Mouse (Mus musculus) midbrain, embryonic 11.5 days (tissue): Measurements from ENCODE around the gene Emc8. TPM values are rescaled to one million over a fixed set of nuclear protein-coding genes. Genes with fewer than 3 reads are reported as not detected.

Source experiments
- ATAC-seq: fragments of 200-750 bp; cut with Nextera tagmentation; 2 replicates; pipeline ENCODE4 v1.8.0; 2017; ENCODE audit warnings: moderate TSS enrichment, moderate library complexity; ENCODE audit not compliant: low FRiP score
- DNase-seq: peaks from one replicate; pipeline ENCODE4 v3.0.0; 2015; ENCODE audit warnings: low spot score; ENCODE audit errors: missing footprints
- H3K27ac ChIP-seq: fragments of 300-500 bp; sonication (generic); 2 replicates; pipeline ENCODE4 v1.5.1; 2014; ENCODE audit warnings: low read depth, low read length
- H3K27me3 ChIP-seq: fragments of 300-500 bp; sonication (generic); 2 replicates; pipeline ENCODE4 v1.6.1; 2014; ENCODE audit warnings: mild to moderate bottlenecking, low read length, moderate library complexity, mixed read lengths; ENCODE audit not compliant: control insufficient read depth, insufficient read depth
- H3K36me3 ChIP-seq: fragments of 300-500 bp; sonication (generic); 2 replicates; pipeline ENCODE4 v1.6.1; 2014; ENCODE audit warnings: mild to moderate bottlenecking, low read length, moderate library complexity, mixed read lengths; ENCODE audit not compliant: control insufficient read depth, insufficient read depth
- H3K4me1 ChIP-seq: fragments of 300-500 bp; sonication (generic); 2 replicates; pipeline ENCODE4 v1.6.1; 2014; ENCODE audit warnings: low read length; ENCODE audit not compliant: control insufficient read depth, insufficient read depth
- H3K4me2 ChIP-seq: fragments of 300-500 bp; sonication (generic); 2 replicates; pipeline ENCODE4 v1.6.1; 2014; ENCODE audit warnings: mild to moderate bottlenecking, moderate library complexity
- H3K4me3 ChIP-seq: fragments of 300-500 bp; sonication (generic); 2 replicates; pipeline ENCODE4 v1.5.1; 2014; ENCODE audit warnings: low read depth, low read length
- H3K9ac ChIP-seq: fragments of 300-500 bp; sonication (generic); 2 replicates; pipeline ENCODE4 v1.6.1; 2014; ENCODE audit warnings: low read length
- H3K9me3 ChIP-seq: fragments of 300-500 bp; sonication (generic); 2 replicates; pipeline ENCODE4 v1.6.1; 2016; ENCODE audit warnings: low read length; ENCODE audit not compliant: control insufficient read depth
- WGBS: fragments of 180-500 bp; shearing (Covaris S2); extraction: QIAGEN DNeasy Blood & Tissue Kit; methylation state at CpG from one replicate; pipeline ENCODE4 v1.1.7; 2014; 5-methylcytosine and 5-hydroxymethylcytosine counted together
- polyA plus RNA-seq: library from polyadenylated mRNA; unstranded; fragments of >200 nt; fragmentation: Nextera tagmentation; extraction: Ambion mirVana; gene quantifications from 2 replicates; pipeline ENCODE4 v1.2.1, GENCODE M21; 2014

The Emc8 gene
- 292 and 306 TPM in 2 replicates for polyA plus RNA-seq

DNA sequence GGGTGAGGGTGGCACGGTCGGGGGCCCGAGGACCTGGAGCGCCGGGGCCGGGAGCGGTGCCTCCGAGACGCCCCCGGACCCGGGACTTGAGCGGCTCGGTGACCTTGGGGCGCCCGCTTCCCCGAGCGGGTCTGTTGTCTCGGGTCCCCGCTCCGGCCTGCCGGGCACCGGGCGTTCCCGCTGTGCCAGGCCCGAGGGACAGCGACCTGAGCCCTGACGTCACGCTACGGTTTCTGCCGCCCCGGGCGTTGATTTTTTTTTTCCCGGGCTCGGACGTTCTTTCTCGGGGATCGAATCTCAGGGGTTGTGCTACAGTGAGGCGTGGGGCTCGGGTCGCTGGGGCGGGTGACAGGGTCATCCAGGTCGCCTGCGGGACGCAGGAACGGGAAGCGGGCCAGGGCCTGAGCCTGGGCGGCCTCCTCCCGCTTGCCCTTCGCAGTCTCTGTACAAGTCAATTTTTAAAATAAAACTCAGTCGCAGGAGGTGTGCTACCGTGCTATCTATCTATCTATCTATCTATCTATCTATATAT lies at the start of gene Emc8:
Gene Emc8 (minus strand): TSS at position 200 of the 532 bp plus-strand sequence.
- H3K27me3 ChIP-seq: no peaks in the 10 kb centered on the region
- peaks cover 18% of the 10 kb centered on the region for H3K4me1 ChIP-seq
- H3K36me3 ChIP-seq: peaks cover 9% of the 10 kb centered on the region
- ATAC-seq (peak; percentile 18; the same call in 1 of the 2 replicates), DNase-seq (no peak)
- peak within 1 kb of the TSS; percentile 92 for H3K4me3 ChIP-seq
- no peaks in the 10 kb centered on the region for H3K9me3 ChIP-seq
- H3K27ac ChIP-seq: peak within 1 kb of the TSS; percentile 27; the same call in 1 of the 2 replicates
- peak within 1 kb of the TSS; percentile 77 for H3K9ac ChIP-seq
- peak within 1 kb of the TSS; percentile 89 for H3K4me2 ChIP-seq
- under 1% methylated on average over 46 of the region's 51 CpGs for WGBS

DNA sequence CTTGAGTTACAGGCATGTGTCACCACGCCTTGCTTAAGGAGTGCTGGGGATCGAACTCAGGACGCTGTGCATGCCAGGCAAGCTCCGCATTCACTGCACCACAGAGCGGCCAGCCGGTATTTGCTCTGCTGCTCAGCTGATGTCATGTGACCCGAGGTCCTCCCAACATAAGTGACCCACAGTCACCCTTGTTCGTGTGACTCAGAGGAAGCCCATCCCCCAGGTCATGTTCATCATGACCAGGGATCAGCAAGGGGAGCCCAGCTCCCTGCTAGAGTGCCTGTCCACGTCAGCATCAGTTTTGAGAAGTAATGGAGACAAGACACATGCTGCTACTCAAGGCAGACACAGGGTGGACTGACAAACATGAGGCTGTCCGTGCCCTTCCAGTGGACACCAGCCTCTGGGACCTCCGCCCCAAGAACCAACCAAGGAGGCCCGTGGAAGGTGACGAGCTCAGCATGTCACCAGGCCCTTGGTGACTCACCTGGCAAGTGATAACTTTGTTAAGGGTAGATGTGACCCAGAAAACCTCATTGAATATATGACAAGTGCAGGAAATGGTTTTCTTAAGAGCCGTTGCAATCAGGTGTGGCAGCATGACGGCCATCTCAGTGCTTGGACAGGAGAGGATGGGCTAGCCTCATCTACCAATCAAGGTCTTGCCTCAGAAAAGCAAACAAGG lies 47.8 kb upstream of the Emc8 start:
- no peaks in the 10 kb centered on the region for H3K9me3 ChIP-seq
- H3K9ac ChIP-seq: no peak overlapping the region
- no peaks in the 10 kb centered on the region for H3K36me3 ChIP-seq
- H3K4me1 ChIP-seq: no peaks in the 10 kb centered on the region
- no peak overlapping the region for H3K27ac ChIP-seq
- H3K27me3 ChIP-seq: no peaks in the 10 kb centered on the region
- ATAC-seq (no peak), DNase-seq (peak; percentile 61)
- WGBS: 84% methylated on average over 15 of the region's 15 CpGs
- H3K4me2 ChIP-seq: no peak overlapping the region
- H3K4me3 ChIP-seq: no peak overlapping the region

DNA sequence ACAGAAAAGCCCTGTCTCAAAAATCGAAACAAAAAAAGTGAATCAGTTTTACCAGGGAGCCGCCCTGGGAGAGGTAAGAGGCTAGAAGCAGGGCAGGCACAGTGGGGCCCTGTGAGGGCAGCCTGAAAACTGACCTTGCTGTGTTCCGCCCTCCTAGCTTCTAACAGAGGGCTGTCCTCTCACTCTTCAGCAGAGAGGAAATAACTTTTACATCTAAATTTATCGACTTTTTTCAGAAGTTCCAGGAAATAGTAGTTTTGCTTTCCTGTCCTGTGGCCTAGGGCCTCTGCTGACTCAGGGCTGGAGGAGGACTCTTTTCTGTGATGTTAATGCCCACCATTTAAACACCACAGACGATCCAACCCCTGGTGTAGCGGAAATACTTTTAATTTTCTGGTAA lies 46.8 kb upstream of the Emc8 start:
- H3K9me3 ChIP-seq: no peaks in the 10 kb centered on the region
- H3K4me3 ChIP-seq: no peak overlapping the region
- H3K9ac ChIP-seq: no peak overlapping the region
- ATAC-seq (no peak), DNase-seq (no peak)
- WGBS: 85% methylated on average over 6 of the region's 6 CpGs
- no peaks in the 10 kb centered on the region for H3K4me1 ChIP-seq
- H3K36me3 ChIP-seq: no peaks in the 10 kb centered on the region
- no peaks in the 10 kb centered on the region for H3K27me3 ChIP-seq
- no peak overlapping the region for H3K4me2 ChIP-seq
- H3K27ac ChIP-seq: no peak overlapping the region

DNA sequence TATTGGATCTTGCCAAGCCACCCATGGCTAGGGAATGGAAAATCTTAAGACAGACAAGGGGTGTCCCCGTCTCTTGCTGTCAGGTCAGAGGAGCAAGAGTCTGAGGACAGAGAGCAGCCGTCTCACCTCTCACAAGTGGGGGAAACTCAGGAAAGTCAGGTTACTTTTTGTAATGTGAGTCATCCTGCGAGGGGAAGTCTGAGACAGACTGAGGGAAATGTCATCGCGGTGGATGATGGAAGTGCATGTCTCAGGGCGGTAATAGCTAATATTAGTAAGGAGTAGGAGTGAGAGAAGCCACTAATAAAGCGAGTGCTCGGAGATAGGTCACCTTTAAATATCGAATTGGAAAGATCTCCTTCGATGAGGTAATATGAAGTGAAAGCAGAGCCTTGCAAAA lies 40.8 kb upstream of the Emc8 start:
- Histone ChIP-seq H3K4me2 (no peak overlapping the region), H3K4me1 (no peaks in the 10 kb centered on the region), H3K27me3 (no peaks in the 10 kb centered on the region), H3K4me3 (no peak overlapping the region), H3K27ac (no peak overlapping the region), H3K9ac (no peak overlapping the region), H3K9me3 (no peaks in the 10 kb centered on the region), H3K36me3 (no peaks in the 10 kb centered on the region)
- no peak for ATAC-seq
- DNase-seq: peak; percentile 39
- WGBS: 86% methylated on average over 10 of the region's 10 CpGs

DNA sequence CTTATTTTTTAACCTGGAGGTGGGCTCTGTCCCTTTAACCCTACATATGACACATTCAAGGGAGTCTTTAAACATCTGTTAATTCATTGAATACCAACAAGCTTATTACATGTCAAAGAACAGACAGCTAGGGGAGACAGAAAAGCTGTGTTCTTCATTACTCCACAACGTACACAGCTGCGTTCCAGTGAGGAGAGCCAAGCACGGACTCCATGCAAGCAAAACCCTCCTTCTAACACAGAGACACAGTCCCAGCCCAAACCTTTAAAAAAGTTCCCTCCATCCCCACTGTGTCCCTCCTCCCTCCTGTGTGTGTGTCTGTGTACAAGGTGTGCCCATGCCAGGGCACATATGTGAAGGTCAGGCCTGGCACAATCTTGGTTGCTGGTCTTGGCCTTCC lies 37.8 kb upstream of the Emc8 start:
- no peaks in the 10 kb centered on the region for H3K27me3 ChIP-seq
- DNase-seq: peak; percentile 14
- H3K36me3 ChIP-seq: no peaks in the 10 kb centered on the region
- H3K4me3 ChIP-seq: no peak overlapping the region
- H3K9ac ChIP-seq: no peak overlapping the region
- no peak overlapping the region for H3K27ac ChIP-seq
- H3K4me2 ChIP-seq: no peak overlapping the region
- H3K4me1 ChIP-seq: no peaks in the 10 kb centered on the region
- WGBS: 82% methylated on average over 3 of the region's 3 CpGs
- H3K9me3 ChIP-seq: no peaks in the 10 kb centered on the region
- no peak for ATAC-seq

DNA sequence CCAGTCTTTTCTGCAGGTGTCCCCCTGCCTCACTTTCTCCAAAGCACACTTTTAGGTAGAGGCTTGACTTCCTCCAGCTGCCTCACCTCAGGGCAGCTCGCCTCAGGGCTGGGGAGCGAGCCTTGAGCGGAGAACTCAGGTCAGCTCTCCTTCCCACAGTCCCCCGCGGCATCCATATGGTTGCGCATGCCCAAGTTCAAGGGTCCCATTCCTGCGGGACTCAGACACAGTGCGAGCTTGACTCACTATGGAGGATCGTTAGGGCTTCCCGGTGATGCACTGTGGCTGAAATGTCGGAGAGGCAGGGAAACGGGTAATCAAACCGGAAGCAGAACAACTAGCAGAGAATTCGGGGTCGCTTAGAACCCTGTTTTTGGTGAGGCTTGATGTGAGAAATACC lies 36.8 kb upstream of the Emc8 start:
- DNase-seq: peak; percentile 14
- ATAC-seq: no peak
- 89% methylated on average over 15 of the region's 15 CpGs for WGBS
- Histone ChIP-seq H3K36me3 (no peaks in the 10 kb centered on the region), H3K27ac (no peak overlapping the region), H3K9ac (no peak overlapping the region), H3K27me3 (no peaks in the 10 kb centered on the region), H3K9me3 (no peaks in the 10 kb centered on the region), H3K4me1 (no peaks in the 10 kb centered on the region), H3K4me3 (no peak overlapping the region), H3K4me2 (no peak overlapping the region)

DNA sequence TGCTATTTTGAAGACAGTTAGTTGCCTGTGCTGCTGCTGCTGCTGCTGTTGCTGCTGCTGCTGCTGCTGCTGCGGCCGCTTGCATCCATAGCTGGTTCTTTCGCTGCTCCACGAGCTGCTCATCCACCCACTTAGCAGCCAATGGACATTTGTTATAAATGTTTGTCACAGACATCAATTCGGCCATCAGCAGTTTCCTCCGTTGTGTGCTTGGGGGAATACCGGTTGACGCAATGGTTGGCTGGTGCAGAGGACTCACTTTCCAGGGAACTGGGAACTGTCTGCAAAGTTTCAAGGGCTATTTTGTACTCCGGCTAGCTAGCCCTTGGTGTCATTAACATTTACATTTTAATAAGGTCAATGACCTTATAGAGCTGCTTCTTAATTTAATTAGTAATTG lies 35.8 kb upstream of the Emc8 start:
- WGBS: 86% methylated on average over 9 of the region's 9 CpGs
- Histone ChIP-seq H3K9me3 (no peaks in the 10 kb centered on the region), H3K27ac (no peak overlapping the region), H3K4me2 (no peak overlapping the region), H3K36me3 (no peaks in the 10 kb centered on the region), H3K4me3 (no peak overlapping the region), H3K4me1 (no peaks in the 10 kb centered on the region), H3K27me3 (no peaks in the 10 kb centered on the region), H3K9ac (no peak overlapping the region)
- ATAC-seq: no peak
- peak; percentile 64 for DNase-seq

DNA sequence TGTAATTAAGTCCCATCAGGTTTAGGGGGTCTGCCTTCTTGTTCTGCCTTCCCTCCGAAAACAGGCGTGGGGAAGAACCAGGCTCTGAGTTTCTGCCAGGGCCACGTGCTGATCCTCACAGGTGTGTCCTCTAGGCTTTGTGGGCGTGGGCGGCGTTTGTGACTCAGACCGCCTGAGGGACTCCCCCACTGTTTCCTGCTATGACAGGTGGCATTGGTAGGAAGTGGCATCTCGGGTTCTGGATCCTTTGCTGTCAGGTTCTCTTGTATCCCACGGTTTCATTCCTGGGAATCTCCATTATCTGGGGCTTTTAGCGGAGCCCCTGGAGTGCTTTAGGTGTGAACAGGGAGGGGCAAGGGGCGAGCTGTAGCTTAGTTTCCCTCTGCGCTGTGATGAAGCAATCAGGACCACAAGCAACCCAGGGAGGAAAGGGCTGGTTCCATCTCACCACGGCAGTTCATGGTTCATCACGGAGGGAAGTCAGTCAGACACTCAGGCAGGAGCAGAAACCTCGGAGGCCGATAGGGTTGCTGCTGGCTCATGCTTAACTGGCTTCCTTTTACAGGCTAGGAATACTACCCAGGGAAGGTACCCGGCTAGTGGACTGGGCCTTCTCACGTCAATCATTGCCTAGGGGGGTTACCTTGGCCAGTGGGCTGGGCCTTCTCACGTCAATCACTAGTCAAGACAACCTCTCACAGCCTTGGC lies 33.5 kb upstream of the Emc8 start:
- no peak for ATAC-seq
- WGBS: 67% methylated on average over 19 of the region's 19 CpGs

DNA sequence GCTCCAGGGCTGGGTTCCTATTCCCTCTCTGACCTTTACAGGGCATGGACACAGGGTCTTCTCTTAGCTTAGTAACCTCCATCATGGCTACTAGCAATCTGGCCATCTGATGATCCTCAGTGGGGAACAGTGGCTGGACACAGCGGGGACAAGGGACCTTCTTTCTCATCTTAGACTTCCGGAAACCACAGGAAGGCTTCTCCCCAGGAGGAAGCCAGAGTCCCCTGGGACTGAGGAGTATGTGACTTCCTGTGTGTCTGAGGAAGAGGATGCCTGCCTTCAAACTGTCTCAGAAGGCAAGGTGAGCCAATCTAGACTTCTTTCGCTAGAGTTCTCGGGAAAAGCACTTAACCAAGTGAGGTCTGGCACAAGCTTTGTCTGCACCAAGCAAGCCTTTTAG lies 31.7 kb upstream of the Emc8 start:
- Histone ChIP-seq H3K4me3 (no peak overlapping the region), H3K27ac (no peak overlapping the region), H3K4me2 (no peak overlapping the region), H3K36me3 (no peaks in the 10 kb centered on the region), H3K9ac (no peak overlapping the region), H3K4me1 (no peaks in the 10 kb centered on the region; the same call in 1 of the 2 replicates), H3K27me3 (no peaks in the 10 kb centered on the region), H3K9me3 (no peaks in the 10 kb centered on the region)
- DNase-seq (no peak), ATAC-seq (no peak)
- 87% methylated on average over 4 of the region's 4 CpGs for WGBS

More for the DNA sequence above, 33.5 kb upstream of the Emc8 start:
- H3K4me1 ChIP-seq: no peaks in the 10 kb centered on the region
- H3K4me3 ChIP-seq: no peak overlapping the region
- no peak overlapping the region for H3K9ac ChIP-seq
- no peaks in the 10 kb centered on the region for H3K36me3 ChIP-seq
- H3K27ac ChIP-seq: no peak overlapping the region
- DNase-seq: peak; percentile 61
- H3K27me3 ChIP-seq: no peaks in the 10 kb centered on the region
- H3K9me3 ChIP-seq: no peaks in the 10 kb centered on the region
- no peak overlapping the region for H3K4me2 ChIP-seq
